Mouse (Mus musculus) embryo, embryonic 10 days (tissue): ENCODE measurements around the gene Dcaf5.

ENCODE experiments used
- DNase-seq: peaks from one replicate; pipeline ENCODE4 v3.0.0-alpha.2; 2015; ENCODE audit warnings: low spot score

Gene Dcaf5

DNA sequence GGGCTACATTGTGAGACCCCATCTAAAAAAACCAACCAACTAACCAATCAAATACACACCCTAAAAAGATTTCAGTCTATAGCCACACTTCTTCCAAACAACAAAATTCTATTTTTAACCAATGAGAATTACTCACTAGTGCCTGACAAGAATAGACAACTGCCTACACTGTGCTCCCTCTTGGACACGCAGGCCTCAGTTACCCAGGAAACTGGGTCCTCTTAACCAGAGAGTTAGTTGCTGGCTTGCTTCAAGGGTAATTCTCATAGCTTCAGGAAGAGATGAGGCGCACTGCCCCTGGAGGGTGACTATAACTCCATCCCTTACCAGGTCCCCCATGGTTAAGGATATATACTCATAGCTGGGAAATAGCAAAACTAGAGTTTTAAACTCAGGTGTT, 95.5 kb downstream of the Dcaf5 start:
- no peak for DNase-seq

DNA sequence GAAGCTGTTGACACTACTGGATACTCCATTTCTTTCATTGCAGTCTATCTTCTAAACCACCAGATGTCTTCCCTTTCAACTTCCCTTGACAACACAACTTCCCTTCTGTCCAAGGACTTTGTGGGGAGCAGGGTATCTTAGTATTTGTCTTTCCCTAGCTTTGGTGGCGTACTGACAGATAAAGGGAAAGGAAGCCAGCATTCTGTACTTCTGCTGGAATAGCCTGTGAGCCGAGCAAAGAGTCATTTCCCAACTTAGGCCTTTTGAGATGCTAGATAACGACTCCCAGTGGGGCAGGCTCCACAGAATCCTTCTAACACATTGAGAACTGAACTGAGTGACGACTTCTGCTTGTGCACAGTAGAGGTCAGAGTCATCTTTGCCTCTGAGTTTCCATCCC, 102.2 kb downstream of the Dcaf5 start:
- DNase-seq, result no peak

DNA sequence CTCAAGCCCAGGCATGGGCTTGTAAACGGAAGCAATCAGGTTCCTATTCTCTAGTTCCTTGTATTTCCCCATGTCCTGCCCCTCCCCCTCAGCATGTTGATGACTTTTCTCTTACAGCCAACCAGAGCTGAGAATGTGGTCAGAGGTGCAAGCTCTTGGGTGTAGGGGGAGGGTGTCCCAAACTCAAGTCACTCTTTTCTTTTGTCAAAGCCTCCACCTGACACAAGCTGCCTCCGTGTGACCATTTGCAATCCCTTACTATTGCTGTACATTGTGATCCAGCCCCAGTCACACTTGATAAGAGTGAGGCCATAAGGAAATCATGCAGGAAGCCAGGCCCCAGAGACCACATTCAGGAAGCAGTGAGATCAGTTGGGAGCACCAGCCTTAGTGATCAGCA, 104.8 kb downstream of the Dcaf5 start:
- DNase-seq, result no peak

DNA sequence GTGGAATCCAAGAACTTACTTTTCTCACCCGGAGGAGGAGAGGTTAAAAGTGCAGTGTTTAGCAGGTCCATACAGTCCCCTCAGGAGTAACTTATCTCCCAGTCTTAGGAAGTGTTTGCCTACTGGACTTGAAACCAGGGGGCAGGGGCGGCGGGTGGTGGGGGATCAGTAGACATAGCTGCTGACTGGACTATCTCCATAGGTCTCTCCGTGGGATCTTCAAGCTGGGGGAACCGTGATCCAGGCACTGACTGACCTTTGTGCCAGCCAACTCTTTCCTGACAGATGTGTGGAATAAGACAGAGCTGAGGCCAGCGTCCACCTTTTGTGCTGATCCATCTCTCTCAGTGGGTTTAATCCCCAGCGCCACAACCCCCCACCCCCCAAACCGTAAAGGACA, 105.6 kb downstream of the Dcaf5 start:
- no peak for DNase-seq

DNA sequence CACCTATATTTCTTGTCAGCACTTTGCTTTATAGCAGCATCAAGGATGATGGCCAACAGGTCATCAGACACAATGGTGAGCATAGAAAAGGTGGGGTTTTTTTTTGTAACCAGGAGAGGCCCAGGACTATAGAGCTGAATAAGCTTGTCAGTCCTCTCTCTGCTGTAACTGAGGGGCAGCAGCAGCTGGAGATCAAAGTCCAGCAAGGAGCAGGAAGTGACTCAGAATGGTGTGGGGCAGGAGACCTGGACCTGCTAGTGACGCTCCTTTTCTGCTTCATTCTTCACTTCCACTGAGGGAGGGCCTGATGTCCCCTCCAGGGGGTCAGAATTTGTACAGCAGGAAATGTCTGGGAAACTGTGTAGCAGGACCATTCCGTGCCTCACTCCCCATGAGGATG, 106.8 kb downstream of the Dcaf5 start:
- DNase-seq, result no peak

DNA sequence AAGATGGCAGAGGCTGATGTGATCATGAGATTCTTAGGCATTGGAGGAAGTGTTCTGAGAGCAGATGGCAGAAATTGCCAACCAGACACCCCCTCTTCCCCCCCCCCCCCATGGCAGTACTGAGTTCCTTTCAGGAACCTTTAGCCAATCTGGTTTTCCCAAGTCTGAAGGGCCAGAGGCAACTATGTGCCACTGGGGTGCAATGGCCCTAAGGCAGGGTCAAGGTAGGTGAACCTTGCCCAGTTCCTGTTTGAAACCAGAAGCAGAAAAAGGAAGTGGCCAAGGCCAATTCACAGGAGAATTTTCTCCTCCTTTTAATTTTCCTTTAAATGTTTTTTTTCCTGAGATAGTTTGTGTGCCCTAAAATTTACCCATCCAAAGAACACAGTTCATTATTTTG, 110.4 kb downstream of the Dcaf5 start:
- no peak for DNase-seq

DNA sequence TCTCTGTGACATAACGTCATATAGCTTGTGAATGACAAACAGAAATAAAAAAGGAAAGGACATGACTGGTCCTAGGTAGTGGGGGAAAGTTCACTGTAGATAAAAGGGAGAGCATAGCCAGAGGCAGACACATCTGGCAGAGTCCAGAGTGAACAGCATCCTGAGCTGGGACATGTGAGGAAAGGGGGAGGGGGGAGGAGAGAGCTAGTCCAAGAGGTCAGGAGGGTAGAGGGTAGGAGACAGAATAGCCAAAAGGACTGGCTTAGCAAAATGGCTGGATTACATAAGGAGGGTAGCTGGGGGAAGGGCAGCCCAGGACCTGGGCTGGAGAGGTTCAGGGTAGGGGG, 111.6 kb downstream of the Dcaf5 start:
- DNase-seq, result peak; percentile 28

DNA sequence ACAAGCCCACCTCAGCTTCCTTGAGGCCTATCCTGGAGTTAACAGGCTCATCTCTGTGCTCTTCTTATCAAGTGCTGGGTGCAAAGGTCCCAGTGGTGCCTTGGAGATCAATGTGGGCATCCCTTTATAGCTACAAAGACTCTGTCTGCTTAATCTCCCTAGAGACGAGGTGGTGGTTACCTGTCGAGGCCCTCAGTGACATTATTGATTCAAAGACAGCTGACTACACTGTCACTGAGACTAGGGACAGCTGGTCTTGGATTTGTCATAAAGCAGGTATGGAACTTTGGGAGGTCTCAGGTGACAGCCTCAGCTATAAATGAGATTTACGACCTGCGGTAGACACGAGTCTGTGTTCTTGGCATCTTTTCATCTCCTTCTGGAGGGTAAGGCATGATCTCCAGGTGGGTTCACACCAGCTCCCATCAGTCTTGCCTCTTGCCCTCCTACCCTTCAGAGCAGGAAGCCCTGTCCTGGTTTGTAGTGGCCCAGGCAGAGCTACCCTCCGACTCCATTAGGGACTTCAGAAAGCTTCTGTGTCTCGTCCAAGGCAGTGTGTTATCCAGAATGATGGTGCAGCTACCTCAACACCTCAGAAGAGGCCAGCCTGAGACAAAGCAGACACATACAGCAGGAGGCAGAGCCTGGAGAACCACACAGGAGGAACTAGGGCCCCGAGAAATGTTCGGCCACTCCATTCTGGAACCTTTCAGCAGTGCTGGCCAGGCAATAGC, 112.2 kb downstream of the Dcaf5 start:
- DNase-seq, result no peak

DNA sequence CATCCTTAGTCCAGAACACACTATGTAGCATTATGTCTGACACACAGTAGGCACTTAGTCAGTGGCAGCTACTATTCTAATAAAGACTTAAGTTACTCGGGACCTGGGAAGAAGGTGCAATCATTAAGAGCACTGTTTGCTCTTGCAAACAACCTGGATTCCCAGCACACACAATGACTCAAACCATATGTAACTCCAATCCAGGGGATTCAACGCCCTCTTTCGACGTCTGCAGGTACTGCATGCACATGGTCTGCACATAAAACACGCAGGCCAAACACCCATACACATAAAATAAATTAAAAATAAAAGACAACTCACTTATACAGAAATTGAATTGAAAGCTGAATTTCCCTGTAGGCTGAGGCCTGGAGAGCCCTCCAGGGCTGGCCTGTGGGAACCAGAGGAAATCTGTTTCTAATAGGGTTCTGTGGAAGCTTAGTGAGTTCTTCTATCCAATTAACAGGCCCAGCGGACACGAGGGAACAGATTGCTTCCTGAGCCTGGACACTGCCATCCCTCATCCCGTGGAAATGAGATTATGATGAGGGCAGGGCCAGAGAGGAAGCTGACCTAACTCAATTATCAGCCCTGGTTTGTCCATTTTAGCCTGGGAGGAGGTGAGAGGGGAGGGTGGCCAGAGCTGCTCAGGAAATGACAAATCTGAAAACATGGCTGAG, 112.9 kb downstream of the Dcaf5 start:
- DNase-seq, result peak; percentile 47

DNA sequence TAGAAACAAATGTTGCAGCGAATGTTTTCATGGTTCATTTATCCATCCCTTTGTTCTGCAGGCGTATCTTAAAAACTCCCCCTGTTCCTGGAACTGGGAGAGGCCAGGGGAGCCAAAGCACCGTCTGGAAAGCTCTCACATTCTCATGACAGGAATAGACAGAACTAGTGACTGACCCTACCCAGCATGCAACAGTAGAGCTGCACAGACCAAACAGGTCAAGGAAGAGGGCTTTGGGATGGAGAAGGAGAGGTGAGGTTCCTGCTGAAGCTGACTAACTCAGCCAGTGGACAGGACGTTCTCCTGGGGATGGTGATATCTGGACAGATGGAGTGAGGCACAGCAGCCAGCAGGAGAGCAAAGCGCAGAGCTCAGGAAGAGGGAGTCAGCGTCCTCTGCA, 113.9 kb downstream of the Dcaf5 start:
- no peak for DNase-seq

DNA sequence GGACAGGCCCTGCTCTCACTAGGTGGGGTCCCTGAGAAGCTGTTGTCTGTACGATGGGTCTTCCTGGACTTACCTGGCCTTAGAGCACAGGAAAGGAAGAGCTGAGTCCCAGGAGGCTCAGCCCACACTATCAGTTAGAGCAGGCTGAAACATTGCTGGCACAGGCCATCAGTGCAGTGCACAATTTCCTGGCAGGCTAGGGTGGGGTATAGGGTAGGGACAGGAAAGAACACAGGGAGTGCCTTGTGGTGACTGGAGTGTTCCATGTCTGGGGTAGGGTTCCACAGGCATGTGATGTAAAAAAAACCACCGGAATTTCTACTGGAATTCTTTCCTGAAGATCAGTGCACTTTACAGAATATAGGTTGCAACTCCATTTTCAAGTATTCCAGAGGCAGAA, 117.3 kb downstream of the Dcaf5 start:
- no peak for DNase-seq

DNA sequence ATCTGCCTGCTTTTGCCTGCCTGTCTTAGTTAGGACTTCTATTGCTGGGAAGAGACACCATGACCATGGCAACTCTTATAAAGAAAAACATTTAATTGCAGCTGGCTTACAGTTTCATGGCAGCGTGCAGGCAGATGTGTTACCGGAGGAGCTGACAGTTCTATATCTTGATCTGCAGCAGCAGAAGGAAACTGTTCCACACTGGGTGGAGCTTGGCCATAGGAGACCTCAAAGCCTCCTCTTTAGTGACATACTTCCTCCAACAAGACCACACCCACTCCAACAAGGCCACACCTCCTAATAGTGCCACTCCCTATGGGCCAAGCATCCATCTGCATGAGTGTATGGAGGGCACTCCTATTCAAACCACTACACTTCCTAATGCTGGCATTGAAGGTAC, 121.1 kb downstream of the Dcaf5 start:
- no peak for DNase-seq

DNA sequence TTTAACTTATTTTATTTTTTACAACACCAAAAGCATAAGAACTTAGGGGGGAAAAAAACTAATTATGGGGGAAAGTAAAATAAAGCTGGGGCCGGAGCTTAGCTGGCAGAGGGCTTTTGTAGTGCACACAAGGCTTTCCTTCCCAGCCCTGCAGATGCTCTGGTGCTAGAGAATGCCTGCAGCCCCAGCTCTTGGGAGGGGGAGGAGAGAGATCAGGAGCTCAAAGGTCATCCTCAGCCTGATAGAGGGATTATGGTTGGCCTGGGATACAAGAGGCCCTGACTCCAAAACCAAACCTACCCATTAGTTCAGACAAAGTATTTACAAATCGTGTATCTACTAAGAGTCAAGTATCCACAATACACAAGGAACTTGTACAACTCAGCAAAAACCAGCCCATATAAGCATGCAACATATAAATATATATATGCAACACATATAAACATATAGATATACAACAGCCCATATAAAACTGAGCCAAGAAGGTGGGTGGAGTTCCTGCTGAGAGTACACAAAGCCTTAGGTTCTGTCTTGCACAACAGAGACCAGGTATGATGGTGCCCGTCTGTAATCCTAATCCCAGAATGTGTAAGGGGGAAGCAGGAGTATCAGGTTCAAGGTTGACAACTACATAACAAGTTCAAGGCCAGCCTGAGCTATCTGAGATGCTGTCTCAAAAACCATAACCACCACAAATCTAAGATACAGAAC, 124.3 kb downstream of the Dcaf5 start:
- peak; percentile 53 for DNase-seq

DNA sequence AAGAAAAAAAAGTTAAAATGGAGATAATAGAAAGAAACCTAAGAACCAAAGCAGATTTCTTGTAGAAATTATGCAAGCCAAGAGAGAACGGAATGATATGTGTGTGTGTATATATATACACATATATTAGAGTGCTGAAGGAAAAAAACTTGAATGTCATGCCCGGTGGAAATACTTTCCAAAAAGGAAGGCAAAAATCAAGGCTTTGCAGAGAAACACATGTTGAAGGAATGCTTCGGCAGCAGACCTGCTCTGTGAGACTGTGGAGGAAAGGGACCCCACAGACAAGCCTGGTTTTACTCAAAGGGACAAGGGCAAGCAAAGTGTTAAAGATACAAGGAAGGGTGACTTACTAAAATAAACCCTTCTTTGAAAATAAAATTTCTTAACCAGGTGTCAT, 128.8 kb downstream of the Dcaf5 start:
- DNase-seq, result no peak

DNA sequence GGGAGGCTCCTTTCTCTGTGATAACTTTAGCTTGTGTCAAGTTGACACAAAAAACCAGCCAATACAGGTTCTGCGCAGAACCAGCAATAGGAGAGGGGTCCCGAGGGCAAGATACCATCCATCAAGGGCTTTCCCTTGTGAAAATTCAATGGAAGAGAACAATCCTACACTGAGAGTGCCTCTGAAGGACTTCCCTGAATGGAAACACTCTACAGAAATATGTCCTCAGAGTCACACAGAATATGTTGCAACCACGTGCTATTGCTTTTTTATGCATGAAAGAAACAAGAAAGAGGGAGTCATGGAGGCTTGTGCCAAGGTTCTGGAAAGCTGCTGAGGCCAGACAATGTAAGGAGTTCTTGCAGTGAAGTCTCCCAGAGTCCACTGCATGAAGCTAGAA, 131.9 kb downstream of the Dcaf5 start:
- no peak for DNase-seq

DNA sequence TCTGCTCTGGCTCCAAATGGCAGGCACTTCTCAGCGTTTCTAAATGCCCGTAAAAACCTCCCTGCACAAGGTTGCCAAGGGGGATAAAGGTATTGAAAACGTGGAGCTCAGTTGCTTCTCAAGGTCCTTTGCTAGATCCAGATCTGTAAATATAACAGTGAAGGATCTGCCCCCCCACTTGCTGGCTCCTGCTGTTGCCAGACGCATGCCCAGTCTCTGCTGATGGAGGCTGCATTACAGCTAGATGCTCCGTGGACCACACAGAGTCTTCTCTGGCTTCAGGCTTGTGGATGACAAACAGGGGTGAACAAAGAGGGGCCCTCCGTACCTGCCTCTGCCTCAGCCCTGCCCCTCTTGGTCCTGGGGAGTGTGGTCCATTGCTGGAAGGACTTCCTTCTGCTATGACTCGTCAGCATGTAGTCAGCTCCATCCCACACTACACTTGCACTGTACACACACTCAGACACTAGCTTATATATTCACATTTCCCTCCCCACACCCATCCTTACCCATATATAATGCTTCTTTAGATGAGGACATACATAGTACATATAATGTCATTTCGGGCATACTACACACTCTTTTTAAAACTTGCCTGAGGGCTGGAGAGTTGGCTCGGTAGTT, 135.5 kb downstream of the Dcaf5 start:
- no peak for DNase-seq

DNA sequence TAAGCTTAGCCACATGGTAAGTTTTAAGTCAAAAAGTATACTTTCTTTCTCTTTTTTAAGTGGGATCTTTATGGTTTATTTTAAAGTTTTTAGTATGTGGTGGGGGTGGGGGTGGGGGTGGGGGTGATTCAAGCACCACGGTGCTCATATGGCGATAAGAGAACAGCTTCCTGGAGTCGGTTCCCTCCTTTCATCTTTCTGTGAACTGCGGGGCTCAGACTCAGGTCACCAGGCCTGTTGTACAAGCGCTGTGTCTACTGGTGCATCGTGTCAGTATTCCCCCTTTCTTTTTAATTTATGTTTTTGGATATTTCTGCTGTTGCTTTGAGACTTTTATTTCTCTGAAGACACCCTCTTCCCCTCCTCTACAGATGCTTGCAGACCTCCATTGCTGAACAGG, 137.7 kb downstream of the Dcaf5 start:
- no peak for DNase-seq

DNA sequence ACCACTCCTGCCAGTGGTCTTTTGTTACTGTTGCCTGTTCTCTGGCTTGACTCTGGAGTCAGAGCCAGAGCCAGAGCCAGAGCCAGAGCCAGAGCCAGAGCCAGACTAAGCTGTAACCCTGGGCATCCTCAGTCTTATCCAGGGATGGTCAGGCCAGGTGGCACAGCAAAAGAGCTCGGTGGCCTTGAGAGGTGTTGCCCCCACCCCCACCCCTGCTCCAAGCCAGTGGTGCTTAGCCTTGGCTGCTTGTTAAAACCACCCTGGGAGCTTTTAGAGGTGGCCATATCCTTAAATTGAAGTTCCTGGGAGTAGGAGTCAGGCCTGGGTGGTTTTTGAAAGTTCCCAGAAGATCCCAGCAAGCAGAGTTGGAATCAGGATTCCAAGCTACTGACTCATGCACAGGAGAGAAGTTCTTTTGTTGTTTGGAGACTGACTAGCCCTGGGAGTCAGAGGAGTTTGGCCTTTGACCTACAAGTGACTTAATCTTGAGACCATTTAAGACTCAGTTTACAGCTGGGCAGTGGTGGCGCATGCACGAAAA, 144.4 kb downstream of the Dcaf5 start:
- DNase-seq, result peak; percentile 40

DNA sequence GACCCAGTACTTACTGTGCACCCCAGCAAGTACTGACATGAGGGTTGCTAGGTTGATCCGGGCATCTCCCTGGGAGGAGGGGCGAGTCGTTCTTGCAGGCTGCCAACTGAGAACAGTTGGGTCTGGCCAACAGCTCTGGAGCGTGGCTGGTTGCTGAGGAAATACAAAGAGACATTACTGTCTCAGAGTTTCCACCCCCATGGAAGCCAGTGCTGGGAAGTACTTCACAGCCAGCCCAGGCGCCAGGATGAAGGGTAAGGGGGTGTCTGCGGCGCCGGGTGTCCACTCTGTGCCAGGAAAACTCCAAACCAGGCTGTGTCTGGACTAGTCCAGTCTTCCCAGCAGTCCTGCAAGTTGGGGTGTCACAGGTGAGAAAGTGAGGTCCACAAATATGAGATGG, 145.4 kb downstream of the Dcaf5 start:
- DNase-seq, result no peak

DNA sequence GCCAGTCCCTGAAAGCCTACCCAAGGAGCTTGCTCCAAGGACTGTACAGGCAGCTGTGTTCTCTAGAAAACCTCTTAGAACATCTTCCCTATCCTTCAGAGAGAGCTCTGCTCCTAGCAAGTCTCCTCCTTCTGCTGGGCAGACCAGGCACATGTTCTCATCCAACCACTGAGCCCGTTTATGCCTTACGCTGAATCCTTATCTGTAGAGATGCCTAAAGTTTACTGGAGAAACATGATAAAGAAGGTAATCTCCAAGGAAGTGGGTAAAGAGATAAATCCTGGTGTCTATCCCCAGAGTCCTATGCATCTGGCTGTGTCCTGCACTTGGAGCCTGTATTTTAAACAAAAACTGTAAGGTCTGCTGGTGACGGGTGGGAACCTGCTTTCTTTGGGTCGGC, 145.9 kb downstream of the Dcaf5 start:
- DNase-seq, result no peak

DNA sequence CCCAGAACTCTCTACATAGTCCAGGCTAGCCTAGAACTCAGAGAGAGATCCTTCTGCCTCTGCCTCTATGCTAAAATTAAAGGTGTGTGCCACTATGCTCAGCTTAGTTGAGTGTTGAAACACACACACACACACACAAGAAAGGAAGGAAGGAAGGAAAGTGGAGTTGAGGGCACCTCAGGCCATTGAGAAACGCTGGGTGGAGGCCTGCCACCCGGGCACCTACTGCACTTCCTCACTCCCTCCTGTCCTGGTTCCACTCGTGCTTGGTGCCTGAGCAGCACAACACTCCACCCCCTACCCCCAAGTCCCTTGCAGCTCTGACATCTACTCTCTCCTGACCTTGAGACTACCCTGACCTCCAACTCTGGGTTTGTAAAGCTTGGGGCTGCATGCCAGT, 146.7 kb downstream of the Dcaf5 start:
- DNase-seq, result no peak

DNA sequence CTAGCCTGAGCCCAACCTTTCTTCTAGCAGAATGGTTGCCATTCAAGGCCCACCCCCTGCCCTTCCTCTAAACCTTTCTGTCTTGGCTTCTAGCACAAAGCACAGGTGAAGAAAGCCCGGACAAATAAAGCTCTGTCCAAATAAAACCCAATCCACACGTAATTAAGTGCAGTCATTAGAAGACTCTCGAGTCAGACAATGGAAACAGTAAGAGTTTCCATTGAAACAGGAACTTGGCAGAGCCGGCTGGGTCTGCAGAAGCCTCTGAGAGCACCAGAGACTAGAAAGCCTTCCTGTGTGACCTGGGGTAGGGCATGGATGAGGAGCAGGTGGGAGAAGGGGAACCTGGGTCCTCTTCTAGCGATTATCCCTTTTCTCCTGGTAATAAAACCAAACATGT, 150.5 kb downstream of the Dcaf5 start:
- no peak for DNase-seq
